Mouse (Mus musculus) right cerebral cortex, postnatal 4 days (tissue): ENCODE measurements at regions not wholly inside any gene's neighbourhood (a gene's known extent, or its start where the extent isn't known, plus 50 kb on each side); places are given as distances from the start of the nearest gene placed in this dataset.

ENCODE experiments used
- DNase-seq: peaks from one replicate; pipeline ENCODE4 v3.0.0-alpha.2; 2022

DNA sequence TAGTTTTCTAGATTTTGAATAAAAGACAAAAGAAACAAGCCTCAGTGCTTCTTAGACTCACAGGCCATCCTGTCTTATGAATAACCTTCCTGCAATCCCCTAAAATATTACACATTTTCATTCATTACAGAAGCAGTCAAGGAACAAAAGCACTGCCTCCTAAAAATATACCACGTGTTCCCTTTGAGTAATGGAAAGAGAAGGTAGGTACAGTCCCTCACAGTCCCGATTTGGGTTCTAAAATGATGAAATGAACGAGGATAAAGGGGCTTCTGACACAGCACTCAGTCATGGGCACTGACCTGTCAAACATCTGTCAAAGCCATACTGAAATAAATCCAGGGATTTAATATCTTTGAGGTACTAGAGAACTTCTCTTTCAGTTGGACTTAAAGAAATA lies 159.9 kb downstream of the AW209491 start:
- DNase-seq, result no peak

DNA sequence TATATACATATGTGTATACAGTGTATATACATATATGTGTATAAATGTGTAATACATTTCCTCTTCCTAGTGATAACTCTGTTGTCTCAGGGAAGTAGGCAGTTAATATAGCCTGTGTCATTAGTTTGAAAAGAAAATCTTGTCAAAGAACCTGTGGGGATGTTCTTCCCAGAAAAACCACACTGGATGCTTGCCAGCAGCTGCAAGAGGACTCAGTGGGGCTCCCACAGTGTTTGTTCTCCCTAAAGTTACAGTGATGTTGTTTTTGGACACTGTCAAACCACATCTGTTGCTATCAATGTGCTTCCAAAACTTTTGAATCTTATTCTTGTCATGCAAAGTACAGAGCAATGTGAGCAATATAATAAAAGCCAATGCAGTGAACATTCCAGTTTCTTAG lies 170.3 kb downstream of the AW209491 start:
- DNase-seq, result peak; percentile 16

GRCm38 (mm10) chr13:14801020-14801419 lies 171.1 kb downstream of the AW209491 start:
- DNase-seq, result no peak

DNA sequence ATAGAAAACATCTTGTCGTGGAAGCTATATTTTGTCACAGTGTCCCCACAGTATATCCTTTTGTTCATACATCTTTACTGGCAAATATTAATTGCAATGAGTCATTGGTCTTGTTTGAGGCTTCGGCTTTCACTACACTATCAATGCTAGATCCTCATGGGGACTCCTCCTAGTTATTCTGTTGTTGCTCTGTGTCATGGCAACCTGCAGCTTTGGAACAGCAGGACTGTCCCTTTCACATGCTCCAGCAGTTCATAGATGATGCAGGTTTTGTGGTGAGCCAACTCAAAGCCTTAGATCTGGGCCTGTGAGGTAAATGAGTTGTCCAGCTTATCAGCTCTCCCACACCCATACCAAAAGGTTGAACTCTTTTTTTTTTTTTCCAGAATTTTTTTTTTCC lies 172.4 kb downstream of the AW209491 start:
- no peak for DNase-seq

GRCm38 (mm10) chr13:14835362-14835761 lies 205.4 kb downstream of the AW209491 start:
- DNase-seq, result no peak
